Mouse (Mus musculus) cerebellum, adult 8-10 months (tissue): ENCODE results near the gene 1700016H13Rik.

Experiments
- DNase-seq: peaks from one replicate; pipeline ENCODE4 v3.0.0; 2022

Gene 1700016H13Rik

GRCm38 (mm10) chr5:103598881-103599280 is 56.9 kb downstream of the 1700016H13Rik start:
- DNase-seq: no peak

- DNase-seq: no peak
These were observed 57.5 kb downstream of the 1700016H13Rik start for GRCm38 (mm10) chr5:103598264-103598663.
